Mouse (Mus musculus) gastrocnemius, postnatal 14 days (tissue): ENCODE data around the gene AI597479. TPM values are rescaled to one million over a fixed set of nuclear protein-coding genes. Genes with fewer than 3 reads are reported as not detected.

Source experiments
- DNase-seq: peaks from one replicate; pipeline ENCODE4 v3.0.0; 2021; ENCODE audit warnings: mixed read lengths
- intact Hi-C: fragments of 180-260 bp; cut with DNase I; formaldehyde crosslinking; loops from one replicate; pipeline ENCODE4 v1.15.1; 2025; ENCODE audit warnings: low total_unique reads
- total RNA-seq, 2 experiments: library from RNA; stranded (reverse); gene quantifications; 2 replicates each; pipeline ENCODE4 v1.2.3; 2021

The AI597479 gene
- total RNA-seq, 2 experiments from 2014 or later, result 10.8 to 10.9 TPM

DNA sequence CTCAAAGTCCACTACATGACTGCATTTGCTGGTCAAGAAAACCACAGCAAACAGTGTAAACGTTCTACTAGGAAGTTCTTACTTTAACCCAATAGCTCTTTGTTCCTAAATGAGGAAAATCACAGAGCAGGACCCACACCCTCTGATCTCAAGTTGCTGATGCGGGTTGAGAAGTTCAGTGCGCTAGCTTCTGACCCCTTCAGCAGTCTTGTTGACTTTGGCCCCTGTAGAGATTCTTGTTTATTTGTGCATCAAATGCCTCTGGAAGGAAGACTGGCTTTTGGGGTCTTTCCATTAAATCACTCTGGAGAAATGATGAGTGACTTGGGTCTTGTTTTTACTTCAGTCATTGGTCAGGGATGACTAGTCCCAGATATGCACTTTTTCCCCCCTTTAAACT is 51.7 kb downstream of the AI597479 start:
- intact Hi-C loops, result no loop called here

DNA sequence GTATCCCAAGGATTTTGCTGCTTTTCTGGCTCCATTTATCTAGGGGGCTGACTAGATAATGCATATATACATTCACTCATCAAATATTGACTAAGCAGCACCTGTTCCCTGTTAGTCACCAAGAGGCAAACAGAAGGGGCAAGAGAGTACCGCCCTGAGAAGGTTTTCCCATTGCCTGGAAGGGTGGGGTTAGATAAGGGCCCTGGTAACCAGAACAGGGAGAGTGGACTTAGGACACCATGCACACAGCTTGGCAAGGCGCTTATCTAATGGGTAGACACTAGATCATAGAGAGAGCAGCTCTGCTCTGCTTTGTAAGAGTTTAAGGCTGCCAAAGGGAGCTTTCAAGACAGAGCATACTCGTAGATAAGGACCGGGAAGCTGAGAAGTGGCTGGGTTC is 54.1 kb downstream of the AI597479 start:
- intact Hi-C loops, result no loop called here
- no peak for DNase-seq

More for the DNA sequence above, 51.7 kb downstream of the AI597479 start:
- no peak for DNase-seq

DNA sequence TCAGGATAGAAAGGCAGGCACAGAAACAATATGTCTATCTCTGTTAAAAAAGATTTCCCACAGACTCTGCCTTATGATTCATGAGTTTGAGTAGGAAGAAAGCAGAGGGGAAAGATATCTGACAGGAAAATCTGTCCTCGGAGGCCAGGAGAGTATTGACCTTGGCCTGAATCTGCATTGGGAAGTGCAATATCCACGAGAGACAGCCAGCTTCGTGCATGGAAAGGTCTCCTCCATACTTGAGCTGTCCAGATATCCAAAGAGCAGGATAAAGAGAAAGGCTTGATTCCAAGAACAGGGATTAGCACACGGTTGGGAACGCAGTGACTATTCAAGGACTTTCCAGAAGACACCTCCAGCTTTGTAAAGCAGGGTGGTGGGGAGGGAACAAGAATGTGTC is 55.0 kb downstream of the AI597479 start:
- no peak for DNase-seq
- intact Hi-C loops, result no loop called here

DNA sequence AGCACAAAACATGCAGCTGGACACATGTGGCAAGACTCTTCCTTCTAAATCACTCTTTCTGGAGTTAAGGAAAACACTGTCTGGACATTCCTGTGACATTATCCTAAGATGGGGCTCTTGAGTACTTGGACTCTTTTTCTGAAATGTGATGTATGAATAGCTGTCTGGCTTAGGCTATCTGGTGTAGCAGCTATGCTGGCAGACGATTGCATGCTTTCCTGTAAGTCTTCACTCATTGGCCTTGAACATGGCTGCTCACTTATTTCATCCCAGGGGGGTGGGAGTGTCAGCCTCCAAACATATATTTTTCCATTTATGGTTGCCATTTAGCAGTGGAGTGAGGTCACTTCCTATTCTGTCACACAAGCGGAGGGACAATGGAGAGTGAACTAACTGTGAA is 56.0 kb downstream of the AI597479 start:
- DNase-seq, result no peak
- intact Hi-C loops, result no loop called here

DNA sequence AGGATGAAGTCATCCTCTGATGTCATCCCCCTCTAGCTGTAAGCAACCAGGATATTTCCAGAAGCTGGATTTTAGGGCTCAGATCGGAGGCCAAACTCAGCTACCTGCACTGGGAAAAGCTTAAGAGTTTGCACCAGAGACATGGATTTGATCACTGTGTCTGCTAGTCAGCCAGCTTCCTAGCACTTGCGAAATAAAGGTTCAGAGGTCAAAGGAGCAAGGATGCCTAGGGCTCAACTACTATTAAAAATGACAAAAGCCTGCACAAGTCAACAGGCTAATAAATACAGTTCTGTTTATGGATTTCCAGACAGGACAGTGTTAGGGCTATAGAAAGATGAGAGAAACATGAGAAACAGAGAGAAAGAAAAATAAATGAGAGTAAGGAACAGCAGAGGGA is 59.4 kb downstream of the AI597479 start:
- intact Hi-C loops, result no loop called here
- DNase-seq, result no peak

DNA sequence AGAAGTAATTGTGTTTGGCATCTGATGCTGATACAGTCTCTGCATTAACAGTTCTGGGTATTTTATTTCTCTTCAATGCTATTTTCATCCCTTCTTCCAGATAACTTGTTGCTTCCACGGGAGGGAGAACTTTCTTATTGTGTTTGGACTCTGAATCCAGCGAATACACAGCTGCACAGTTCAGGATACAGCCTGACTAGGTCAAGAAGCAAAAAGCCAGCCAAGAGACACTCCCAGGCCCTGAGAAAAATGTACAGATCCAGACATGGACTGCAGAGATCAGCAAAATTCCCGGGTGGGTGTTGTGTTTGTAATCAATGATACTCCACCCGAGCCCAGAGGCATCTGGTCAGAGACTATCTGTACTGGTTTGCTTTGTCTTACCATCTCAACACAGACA is 60.9 kb downstream of the AI597479 start:
- no peak for DNase-seq
- intact Hi-C loops, result no loop called here

DNA sequence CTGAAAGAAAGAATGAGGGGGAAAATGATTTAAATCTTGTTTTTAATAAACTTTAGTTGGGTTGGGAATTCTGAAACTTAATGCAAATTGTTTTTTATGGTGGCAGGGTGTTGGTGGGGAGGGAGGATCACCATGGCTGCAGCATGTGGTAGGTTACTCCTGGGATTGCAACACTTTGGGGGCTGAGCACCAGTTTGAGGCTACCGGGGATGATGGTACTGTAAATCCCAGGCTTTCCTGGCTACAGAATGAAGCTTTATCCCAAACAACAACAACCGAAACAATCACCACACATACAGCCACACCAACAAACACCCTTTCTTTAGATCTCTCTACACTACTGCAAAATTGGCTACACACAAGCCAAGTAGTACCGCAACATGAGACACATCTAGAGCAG is 63.9 kb downstream of the AI597479 start:
- intact Hi-C loops, result no loop called here
- DNase-seq, result no peak

DNA sequence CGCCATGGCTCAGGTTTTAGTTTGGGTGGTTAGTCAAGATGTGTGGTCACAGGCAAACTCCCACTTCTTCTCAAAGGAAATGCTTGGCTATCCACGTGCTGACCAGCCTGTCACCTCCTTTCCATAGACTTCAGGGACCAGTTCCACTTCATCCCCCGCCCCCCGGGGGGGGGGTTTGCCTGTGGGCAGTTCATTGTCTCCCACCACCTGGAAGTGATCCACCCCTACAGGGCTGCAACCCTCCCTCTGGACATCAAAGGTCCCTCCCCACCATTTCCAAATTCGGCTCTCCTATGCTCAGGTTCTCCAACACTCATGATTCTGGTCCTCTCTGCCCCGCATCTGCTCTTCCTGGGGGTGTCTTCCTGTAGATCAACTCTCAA is 64.6 kb downstream of the AI597479 start:
- intact Hi-C loops, result no loop called here

DNA sequence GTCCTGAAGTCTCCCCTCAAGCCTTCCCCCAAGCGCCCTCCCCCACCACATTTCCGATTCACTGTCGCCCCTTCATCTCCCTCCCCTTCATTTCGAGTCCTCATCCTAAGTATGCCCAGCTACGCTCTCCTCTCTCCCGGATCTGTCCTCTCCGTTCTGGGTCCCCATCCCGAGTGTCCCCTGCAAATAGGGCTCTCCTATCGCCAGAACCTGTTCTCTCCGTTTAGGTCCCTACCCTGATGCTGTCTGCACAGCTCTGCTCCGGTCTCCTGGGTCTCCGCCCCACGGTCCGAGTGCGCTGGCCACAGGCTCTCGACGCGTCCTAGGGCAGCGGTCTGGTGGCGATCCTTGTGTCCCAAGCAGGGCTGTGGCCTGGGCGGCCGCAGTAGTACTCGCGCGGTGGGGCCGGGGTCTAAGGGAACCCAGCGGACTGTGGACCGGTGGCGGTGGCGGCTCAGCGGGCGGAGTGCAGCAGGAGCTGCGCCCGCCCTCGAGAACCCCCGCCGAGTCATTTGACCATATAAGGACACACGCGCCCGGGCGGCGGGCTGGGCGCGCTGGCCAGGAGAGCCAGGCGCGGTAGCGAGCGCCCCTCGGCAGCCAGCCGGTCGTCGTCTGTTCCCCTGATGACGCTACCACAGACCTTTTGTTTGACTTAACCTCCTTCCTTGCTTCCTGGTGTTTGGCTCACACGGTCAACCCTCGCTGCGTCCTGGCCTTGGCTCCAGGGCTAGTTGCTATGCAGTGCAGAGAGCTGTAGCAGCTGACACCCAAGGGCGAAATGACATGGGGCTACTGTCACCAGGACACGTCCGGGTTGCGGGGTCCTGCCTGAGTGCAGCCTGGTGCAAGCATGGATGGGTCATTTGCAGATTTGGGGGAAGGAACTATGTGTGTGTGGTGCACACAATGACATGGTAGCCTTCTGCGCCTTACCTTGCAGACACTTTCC is 65.2 kb downstream of the AI597479 start:
- intact Hi-C loops, result no loop called here
- DNase-seq, result peak; percentile 74

More for the DNA sequence above, 64.6 kb downstream of the AI597479 start:
- DNase-seq, result no peak

DNA sequence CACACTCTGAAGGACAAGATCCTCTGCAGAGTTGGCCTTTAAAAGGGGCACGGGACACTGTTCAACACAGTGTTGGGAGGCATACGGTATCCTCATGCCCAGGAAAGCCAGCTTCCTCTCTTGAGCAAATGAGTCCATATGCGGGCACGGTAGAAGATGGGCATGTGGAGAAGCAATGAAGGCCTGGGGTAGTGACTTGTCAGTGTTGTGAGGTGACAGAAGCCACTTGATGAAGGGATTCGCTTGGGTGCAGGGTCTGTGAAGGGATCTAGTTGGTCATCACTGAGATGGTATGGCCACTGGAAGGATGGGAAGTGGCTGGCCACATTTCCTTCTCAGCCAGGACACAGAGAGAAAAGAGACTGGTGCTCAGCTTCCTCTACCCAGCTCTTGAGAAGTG is 66.1 kb downstream of the AI597479 start:
- no peak for DNase-seq
- intact Hi-C loops, result no loop called here

Other genes starting within 250 kb of the AI597479 start
- gene Mrps9, start 247.5 kb upstream of the AI597479 start, total RNA-seq, result 10 to 100 TPM; 42.5 to 53.9 TPM
- gene Gpr45, start 145.8 kb upstream of the AI597479 start, total RNA-seq, result under 1 TPM in 1 of 2 experiments, not detected in 1; 0.13 TPM
- 10 to 100 TPM in 1 of 2 experiments, 1 to 10 TPM in 1; 9.1 to 10.3 TPM for gene Tgfbrap1, start 73 bp upstream of the AI597479 start, total RNA-seq
- gene Fhl2, start 98.3 kb downstream of the AI597479 start, total RNA-seq, result 10 to 100 TPM in 1 of 2 experiments, 1 to 10 TPM in 1; 6.5 to 11.0 TPM